In genomic region chr16:43647641-43648040, GRCm38 (mm10) we compare ENCODE assay signal across 44 mouse cellular contexts. TPM values are rescaled to one million over a fixed set of nuclear protein-coding genes. Genes with fewer than 3 reads are reported as not detected.
"Had no signal": no experiment of that assay in that cellular context is flagged by ENCODE, and none has a peak within 500 bp of the region (broad histone marks: within the 10 kb centered on the region; RNA-seq: fewer than 3 reads in every experiment).

No protein-coding gene starts in this region.

- DNase-seq: left cerebral cortex, postnatal 4 days; liver; liver, embryonic 13.5 days; liver, postnatal 0 days; lung, adult 18-20 months; lung, adult 2 months; lung, embryonic 14.5 days; lung, postnatal 10 days; lung, postnatal 14 days; lung, postnatal 36 days; lung, postnatal 4 days; midbrain, embryonic 14.5 days had no signal

- H3K27me3 ChIP-seq: limb, embryonic 12.5 days; limb, embryonic 13.5 days; limb, embryonic 15.5 days; liver, embryonic 12.5 days; liver, embryonic 13.5 days; liver, embryonic 15.5 days; lung, embryonic 15.5 days; megakaryocyte, embryonic 14.5 days; midbrain, embryonic 12.5 days; midbrain, embryonic 13.5 days; neural tube, embryonic 12.5 days had no signal

- H3K36me3 ChIP-seq: limb, embryonic 10.5 days; limb, embryonic 12.5 days; limb, embryonic 13.5 days; limb, embryonic 15.5 days; liver, embryonic 12.5 days; liver, embryonic 13.5 days; liver, embryonic 15.5 days; lung, embryonic 15.5 days; midbrain, embryonic 10.5 days; midbrain, embryonic 12.5 days had no signal

- H3K4me2 ChIP-seq: limb, embryonic 12.5 days; limb, embryonic 13.5 days; limb, embryonic 15.5 days; liver, embryonic 11.5 days; liver, embryonic 12.5 days; liver, embryonic 13.5 days; liver, embryonic 15.5 days; lung, embryonic 14.5 days; lung, embryonic 15.5 days; midbrain, embryonic 12.5 days; midbrain, embryonic 13.5 days; neural tube, embryonic 12.5 days had no signal

- H3K4me3 ChIP-seq: limb, embryonic 10.5 days; limb, embryonic 12.5 days; limb, embryonic 13.5 days; limb, embryonic 15.5 days; liver, embryonic 12.5 days; liver, embryonic 13.5 days; liver, embryonic 15.5 days; lung, embryonic 15.5 days; megakaryocyte, embryonic 14.5 days; midbrain, embryonic 10.5 days; midbrain, embryonic 12.5 days; midbrain, embryonic 13.5 days; myocyte; neural tube, embryonic 12.5 days had no signal

- H3K4me1 ChIP-seq: limb, embryonic 10.5 days; limb, embryonic 12.5 days; limb, embryonic 13.5 days; limb, embryonic 15.5 days; liver, embryonic 12.5 days; liver, embryonic 13.5 days; liver, embryonic 15.5 days; lung, embryonic 15.5 days; midbrain, embryonic 10.5 days; midbrain, embryonic 12.5 days; midbrain, embryonic 13.5 days; neural tube, embryonic 12.5 days had no signal

- H3K9ac ChIP-seq: limb, embryonic 12.5 days; limb, embryonic 13.5 days; limb, embryonic 15.5 days; liver, embryonic 12.5 days; liver, embryonic 13.5 days; liver, embryonic 14.5 days; liver, embryonic 15.5 days; liver, postnatal 0 days; lung, embryonic 14.5 days; lung, embryonic 15.5 days; midbrain, embryonic 12.5 days; midbrain, embryonic 13.5 days; neural tube, embryonic 12.5 days had no signal

- ATAC-seq: liver, embryonic 12.5 days; liver, postnatal 0 days; lung, postnatal 0 days; midbrain, embryonic 13.5 days; midbrain, embryonic 16.5 days had no signal

- H3K27ac ChIP-seq: limb, embryonic 10.5 days; limb, embryonic 12.5 days; limb, embryonic 13.5 days; limb, embryonic 15.5 days; liver, embryonic 12.5 days; liver, embryonic 13.5 days; liver, embryonic 14.5 days; liver, embryonic 15.5 days; lung, embryonic 15.5 days; macrophage; midbrain, embryonic 10.5 days; midbrain, embryonic 12.5 days; midbrain, embryonic 13.5 days; neural tube, embryonic 12.5 days had no signal

- H3K9me3 ChIP-seq: limb, embryonic 10.5 days; limb, embryonic 12.5 days; limb, embryonic 13.5 days; limb, embryonic 15.5 days; liver, embryonic 12.5 days; liver, embryonic 13.5 days; liver, embryonic 15.5 days; lung, embryonic 15.5 days; megakaryocyte, embryonic 14.5 days; midbrain, embryonic 10.5 days; midbrain, embryonic 12.5 days; midbrain, embryonic 13.5 days; neural tube, embryonic 12.5 days had no signal

RNA-seq across cellular contexts. Expression of gene Tigit, which starts 16.3 kb away (rescaled TPM):
- total RNA-seq: left cerebral cortex, adult 8-10 months; left cerebral cortex, postnatal 10 days; left cerebral cortex, postnatal 14 days; left cerebral cortex, postnatal 25 days; left cerebral cortex, postnatal 36 days; left cerebral cortex, postnatal 4 days; liver, adult 2 months; megakaryocyte progenitor cell, adult 5-6 weeks; megakaryocyte-erythroid progenitor cell, adult 5-6 weeks; midbrain, postnatal 0 days had no signal
- polyA plus RNA-seq: limb, embryonic 10.5 days; limb, embryonic 11.5 days; limb, embryonic 12.5 days; limb, embryonic 13.5 days; limb, embryonic 14.5 days; limb, embryonic 15.5 days; liver, embryonic 11.5 days; liver, embryonic 12.5 days; liver, embryonic 13.5 days; liver, embryonic 14.5 days; liver, embryonic 15.5 days; liver, embryonic 16.5 days; lung, embryonic 14.5 days; lung, embryonic 16.5 days; lung, postnatal 0 days; macrophage; midbrain, embryonic 10.5 days; midbrain, embryonic 13.5 days; midbrain, embryonic 14.5 days; midbrain, embryonic 16.5 days; neural tube, embryonic 11.5 days; neural tube, embryonic 12.5 days had no signal
